Mouse (Mus musculus): ENCODE measurements around the gene Ivd.

DNA sequence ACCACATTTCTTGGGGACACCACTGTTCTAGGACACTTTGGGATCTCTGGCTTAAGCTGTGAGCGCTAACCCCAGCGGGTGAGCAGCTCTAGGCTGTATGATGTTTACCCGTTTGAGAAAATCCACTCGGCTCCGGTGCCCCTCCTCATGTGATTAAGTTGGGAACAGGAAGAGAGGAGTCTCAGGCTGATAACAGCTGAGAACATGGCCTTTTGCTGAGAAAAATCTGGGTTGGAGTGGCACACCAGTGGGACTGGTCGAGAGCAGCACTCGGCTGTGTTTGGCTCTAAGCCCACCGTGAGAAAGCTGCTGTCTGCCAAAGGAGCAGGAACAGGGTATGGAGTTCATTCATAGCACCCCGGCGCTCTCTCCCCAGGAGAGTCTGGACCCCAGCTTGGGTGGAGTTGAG is 41.6 kb downstream of the Ivd start:
- TF ChIP-seq CTCF (IDR thresholded peaks at IDR 0.05; ENCODE audit: low read depth) (no peak), EP300 (IDR thresholded peaks at IDR 0.05; ENCODE audit: low read depth) (no peak)

Data from liver, embryonic 14.5 days (tissue).